Mouse (Mus musculus) olfactory bulb, adult 2 months (tissue): ENCODE measurements around the gene Trpm7.

Source experiments
- CTCF ChIP-seq: fragments of 200-500 bp; IDR thresholded peaks from 2 replicates; pipeline ENCODE4 v1.5.1; 2012; ENCODE audit warnings: low read depth, mild to moderate bottlenecking, low read length, moderate library complexity; ENCODE audit not compliant: insufficient read depth
- POLR2A ChIP-seq: fragments of 200-500 bp; IDR thresholded peaks from 2 replicates; pipeline ENCODE4 v1.6.1; 2012; ENCODE audit warnings: mild to moderate bottlenecking, low read depth, low read length, moderate library complexity; ENCODE audit not compliant: insufficient read depth

- TF ChIP-seq CTCF (no peak), POLR2A (no peak)
Observed at GRCm38 (mm10) chr2:126904162-126904561, 28.1 kb upstream of the Trpm7 start.
